Mouse (Mus musculus): ENCODE data around the gene Fbrsl1. TPM values are rescaled to one million over a fixed set of nuclear protein-coding genes. Genes with fewer than 3 reads are reported as not detected.
A peak's percentile ranks its signal among the peaks of the same experiment; 100 is the strongest.

The Fbrsl1 gene
- total RNA-seq, 2 experiments from 2014 or later = 32.9 to 33.2 TPM

DNA sequence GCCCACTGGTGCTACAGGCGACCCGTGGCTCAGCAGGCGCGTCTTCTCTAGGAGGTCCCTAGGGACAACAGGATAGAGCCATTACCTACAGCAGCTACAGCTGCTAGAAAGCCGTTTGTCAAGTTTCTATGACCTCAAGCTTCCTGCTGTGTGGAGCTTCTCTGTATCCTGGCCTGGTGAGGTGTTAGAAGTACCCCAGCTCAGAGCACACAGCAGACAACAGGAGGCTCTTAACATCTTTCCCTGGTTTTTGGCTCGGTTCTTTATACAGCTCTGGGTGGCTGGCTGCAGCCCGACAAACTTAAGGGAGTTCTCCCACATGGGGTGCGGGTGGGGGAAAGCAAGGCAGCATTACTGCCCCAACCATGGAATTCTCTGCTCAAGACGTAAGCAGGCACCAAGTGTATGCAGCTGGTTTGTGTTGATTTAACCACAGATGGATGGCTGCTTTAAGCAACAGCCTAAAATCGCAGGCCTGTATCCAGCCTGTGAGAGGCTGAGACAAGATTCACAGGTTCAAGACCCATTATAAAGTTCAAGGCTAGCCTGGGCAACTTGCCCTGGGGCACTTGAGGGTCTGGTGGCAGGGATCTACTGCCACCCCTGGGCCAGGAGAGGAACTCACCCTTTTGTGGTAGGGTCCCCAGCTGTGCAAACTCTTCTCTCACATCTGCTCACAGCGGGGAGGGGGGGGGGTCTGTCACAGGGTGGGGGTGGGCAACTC, 84.3 kb downstream of the Fbrsl1 start:
- no peak for DNase-seq (ENCODE audit: low spot score)

DNA sequence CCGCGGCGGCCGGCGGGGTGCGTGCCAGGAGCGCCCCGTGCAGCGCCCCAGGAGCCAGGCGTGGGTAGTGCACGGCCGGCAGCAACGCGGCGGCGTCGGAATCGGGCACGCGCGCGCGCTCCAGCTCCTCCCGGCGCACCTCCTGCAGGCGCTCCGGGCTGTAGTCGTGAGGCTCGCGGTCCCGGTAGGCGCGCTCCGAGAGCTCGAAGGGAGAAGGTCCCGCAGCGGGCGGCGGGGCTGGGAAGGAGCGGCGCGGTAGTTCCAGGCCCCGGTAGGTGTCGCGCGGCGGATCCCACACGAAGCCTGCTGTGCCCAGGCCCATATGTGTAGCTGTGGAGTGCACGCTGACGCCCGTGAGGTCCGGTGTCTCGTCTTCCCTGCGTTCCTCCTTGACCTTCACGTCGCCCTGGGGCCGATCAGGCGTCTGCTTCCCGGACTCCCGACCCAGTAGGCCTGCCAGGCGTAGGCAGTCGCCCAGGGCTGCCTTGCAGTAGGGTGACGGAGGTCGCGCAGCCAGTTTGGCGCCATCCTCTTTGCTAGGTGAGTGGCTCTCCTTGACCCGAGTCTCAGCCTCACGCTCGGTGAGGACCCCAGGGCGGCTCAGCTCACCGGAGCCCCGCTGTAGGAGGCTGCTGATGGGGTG, 85.0 kb downstream of the Fbrsl1 start:
- peak; percentile 75 for DNase-seq (ENCODE audit: low spot score)

DNA sequence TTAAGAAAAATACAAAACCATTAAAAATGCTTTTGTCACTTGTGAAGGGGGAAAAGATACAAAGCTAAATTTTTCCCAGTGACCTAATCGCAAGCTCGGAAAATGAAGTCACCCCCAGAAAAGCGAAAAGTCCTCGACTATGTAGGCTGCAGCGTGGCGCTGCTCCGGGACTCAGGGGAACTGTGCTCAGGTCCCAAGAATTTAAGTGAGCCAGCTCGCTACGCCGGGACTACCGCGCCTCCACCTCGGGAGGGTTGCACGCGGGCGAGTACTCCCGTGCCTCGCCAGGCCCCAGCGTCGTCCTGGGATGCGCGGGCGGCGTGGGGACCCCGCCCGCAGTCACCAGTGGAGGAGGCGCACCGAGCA, 85.5 kb downstream of the Fbrsl1 start:
- no peak for DNase-seq (ENCODE audit: low spot score)

DNA sequence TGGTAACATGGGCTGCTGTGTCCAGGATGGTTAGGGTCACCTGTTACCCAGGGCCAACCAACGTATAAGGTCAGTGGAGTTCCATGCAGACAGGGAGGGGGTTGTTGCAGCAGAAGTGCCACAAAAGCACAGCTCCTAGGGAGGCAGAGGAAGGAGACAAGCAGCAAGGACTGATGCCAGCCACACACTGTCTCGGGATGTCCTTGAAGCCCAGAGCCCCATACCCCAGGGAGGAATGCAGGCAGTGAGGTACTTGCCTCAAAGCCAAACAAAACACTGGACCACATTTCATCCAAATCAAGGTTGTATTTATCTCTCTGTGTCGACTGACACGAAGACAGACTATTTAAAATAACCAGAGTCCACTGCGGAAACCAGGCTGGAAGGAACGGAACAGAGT, 86.8 kb downstream of the Fbrsl1 start:
- no peak for DNase-seq (ENCODE audit: low spot score)

DNA sequence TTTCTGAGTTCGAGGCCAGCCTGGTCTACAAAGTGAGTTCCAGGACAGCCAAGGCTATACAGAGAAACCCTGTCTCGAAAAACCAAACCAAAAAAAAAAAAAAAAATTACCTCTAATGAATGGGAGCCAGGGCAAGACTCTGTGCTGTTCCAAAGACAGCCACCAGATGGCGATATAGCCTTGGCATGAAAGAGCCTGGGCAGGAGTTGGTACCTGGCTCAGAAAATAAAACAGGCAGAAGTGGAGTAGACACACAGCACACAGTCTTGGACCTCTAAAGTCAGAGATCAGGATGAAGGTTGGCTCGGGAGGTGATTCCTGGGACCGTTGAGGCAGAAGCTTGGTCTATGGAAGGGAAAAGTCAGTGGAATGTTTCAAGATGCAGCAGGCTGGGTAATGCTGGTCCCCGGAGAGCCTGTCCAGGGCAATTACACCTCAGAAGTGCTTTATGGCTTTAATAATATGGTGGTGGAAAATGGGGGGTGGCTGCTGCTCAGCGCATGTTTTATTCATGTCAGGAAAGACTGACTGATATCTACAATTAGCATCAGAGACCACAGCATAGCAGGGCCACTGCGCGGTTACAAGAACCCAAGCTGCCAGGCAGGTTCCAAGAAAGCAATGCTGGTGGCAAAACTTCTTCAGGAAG, 90.6 kb downstream of the Fbrsl1 start:
- DNase-seq (ENCODE audit: low spot score) = peak; percentile 74

DNA sequence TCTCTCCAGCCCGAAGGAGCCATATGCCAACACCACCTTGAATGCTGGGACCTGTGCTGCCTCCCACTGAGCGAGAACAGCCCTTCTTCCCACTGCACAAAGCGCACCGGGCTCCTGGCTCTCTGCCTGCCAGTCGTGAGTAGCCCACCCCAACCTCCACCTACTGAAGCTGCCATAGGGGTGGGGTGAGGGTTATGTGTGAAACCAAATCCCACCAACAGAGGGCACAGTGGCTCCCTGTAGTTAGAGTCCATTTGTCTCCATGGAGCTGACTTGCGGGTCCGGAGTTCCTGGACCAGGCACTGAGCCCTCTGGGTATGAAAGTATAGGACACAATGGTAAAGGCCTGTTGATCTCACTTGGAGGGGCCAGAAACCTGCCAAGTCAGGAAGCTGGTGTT, 93.6 kb downstream of the Fbrsl1 start:
- DNase-seq (ENCODE audit: low spot score) = no peak

DNA sequence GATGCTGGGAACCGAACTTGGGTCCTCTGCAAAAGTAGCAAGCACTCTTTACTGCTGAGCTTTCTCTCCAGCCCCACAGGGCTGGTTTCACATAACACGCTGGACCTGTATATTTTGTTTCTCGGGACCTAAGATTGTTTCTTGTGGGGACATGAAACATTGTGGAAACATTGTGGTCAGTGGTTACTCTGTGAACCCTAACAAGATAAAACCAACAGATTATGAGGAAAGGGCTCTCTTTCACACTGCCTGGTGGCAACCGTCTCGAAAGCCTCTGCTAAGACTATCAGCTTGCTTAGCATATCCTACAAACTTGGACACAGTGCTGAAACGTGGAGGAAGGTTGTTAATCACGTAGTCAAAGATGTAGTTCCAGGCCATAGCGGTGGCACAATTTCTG, 101.3 kb downstream of the Fbrsl1 start:
- DNase-seq (ENCODE audit: low spot score) = no peak

DNA sequence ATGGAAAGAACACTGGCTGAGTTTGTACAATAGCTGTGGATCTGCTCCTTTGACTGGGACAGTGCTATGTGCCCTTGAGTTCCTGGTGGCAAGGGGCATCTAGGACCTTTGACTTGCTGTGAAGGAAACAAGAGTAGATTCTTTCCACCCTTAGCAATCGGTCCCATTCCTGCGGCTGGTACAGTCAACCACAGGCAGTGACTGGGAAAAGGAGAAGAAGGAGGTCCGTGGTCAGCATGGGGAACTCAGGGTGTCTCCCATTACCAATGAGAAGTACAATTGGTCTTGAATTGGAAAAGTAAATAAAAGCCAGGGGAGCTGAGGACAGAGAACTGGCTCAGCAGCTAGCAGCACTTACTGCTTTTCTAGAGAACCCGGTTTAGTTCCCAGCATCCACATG, 102.8 kb downstream of the Fbrsl1 start:
- no peak for DNase-seq (ENCODE audit: low spot score)

DNA sequence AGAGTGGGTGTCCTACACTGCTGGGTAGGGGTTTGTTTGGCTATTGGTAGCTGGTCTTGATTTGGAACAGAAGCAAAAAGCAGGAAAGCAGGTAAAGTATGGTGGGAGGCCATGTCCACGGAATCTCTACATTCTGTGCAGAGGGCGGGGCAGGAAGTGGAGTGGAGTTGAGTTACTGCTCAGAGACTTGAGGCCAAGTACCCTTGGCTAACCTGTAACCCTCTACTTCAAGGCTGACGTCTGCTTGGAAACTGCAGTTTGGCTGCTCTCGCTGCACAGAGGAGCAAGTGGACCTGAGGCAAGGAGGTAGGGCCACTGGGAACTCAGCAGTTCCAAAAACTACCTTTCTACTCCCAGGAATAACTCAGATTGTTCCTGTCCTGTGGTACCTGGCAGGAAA, 103.8 kb downstream of the Fbrsl1 start, which contains the start of gene Lrcol1:
Gene Lrcol1, plus strand, starts transcription at position 207 of the 400 bp plus-strand sequence.
- DNase-seq (ENCODE audit: low spot score) = no peak

DNA sequence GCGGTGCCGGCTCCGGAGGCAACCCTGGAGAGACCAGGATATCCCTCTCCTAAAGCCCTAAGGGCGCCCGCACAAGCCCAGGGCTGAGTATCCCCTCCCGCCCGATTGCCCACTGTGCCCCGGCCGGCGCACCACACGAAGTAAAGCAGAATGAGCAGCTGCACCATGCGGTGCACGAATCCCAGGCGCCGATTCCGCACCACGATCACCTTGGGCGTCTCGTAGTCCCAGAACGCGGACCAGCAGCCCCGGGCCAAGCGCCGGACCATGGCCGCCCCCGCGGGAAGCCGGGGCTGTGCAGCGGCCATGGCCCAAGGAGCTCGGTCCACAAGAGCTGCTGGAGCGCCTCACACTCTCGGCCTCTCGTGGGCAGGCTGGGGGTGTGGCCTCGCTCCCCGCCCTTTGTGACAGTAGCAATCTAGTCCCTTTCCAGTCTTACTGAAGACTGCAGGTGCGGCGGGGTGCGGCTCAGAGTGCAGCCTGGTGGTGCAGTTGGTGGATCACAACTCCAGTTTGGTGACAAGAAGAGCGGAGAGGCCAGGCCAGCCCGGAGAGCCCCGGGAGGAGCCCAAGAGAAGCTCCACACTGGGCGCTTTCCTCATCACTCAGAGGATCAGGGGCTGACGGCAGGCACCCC, 105.5 kb downstream of the Fbrsl1 start, which contains the start of gene P2rx2:
Gene P2rx2, minus strand, starts transcription at position 565 of the 637 bp plus-strand sequence.
- DNase-seq (ENCODE audit: low spot score) = peak; percentile 4

DNA sequence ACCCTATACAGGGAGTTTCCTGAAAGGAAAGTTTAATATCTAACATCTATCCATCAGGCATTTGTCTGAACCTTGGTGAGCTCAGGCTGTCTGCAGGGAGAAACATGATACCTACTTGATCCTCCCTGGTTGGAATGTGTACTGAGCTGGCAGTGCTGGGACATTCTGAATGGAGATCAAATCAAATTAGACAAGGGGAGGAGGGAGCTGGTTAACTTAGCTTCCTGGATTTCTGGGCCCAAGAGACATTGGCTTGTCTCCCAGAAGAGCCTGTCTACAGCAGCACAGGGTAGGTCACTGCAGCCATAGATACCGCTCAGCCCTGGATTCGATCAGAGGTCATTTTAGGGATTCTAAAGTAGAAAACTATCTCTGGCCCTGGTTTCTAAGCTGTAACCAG, 109.5 kb downstream of the Fbrsl1 start:
- peak; percentile 14 for DNase-seq (ENCODE audit: low spot score)

DNA sequence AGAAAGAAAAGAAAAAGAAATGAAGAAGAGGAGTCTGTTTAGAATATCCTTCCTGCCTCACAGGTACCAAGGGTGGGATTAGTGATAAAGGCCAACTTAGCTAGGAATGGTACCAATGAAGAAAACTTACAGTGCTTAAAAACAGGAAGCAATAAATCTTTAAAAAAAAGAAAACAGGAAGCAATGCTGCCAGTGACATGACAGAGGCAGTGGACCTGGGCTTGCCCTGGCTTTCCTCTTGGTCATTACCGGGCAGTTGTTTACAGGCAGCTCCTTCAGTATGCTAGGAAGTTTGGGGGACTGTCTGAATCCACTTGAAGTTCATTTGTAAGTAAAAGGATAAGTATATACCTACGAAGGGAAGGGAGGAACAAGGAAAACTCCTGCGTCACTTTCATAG, 117.8 kb downstream of the Fbrsl1 start:
- no peak for DNase-seq (ENCODE audit: low spot score)

DNA sequence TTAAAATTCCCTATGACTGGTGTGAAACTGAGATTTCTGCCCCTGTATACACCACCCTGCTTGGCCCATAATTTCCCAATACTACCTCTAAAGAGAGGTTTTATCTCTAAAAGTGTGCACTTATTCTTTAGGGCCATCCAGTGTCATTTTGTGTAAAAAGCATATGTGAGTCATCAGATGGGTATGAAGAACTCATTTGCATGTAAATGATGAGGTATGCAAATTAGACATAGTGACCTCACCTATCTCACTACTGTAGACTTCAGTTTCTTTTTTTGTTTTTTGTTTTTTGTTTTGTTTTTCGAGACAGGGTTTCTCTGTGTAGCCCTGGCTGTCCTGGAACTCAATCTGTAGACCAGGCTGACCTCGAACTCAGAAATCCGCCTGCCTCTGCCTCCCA, 135.2 kb downstream of the Fbrsl1 start:
- DNase-seq (ENCODE audit: low spot score) = no peak

Other genes starting within 250 kb of the Fbrsl1 start
- gene Ankle2, start 217.5 kb downstream of the Fbrsl1 start, total RNA-seq (2021) = 10 to 100 TPM; 29.7 to 30.3 TPM
- gene Pgam5, start 178.6 kb downstream of the Fbrsl1 start, total RNA-seq (2021) = 10 to 100 TPM; 28.2 to 30.2 TPM
- 10 to 100 TPM; 50.2 to 53.2 TPM for gene Pxmp2, start 162.3 kb downstream of the Fbrsl1 start, total RNA-seq (2021)
- 1 to 10 TPM; 1.4 to 1.6 TPM for gene Pole, start 162.2 kb downstream of the Fbrsl1 start, total RNA-seq (2021)
- gene P2rx2, start 105.3 kb downstream of the Fbrsl1 start, total RNA-seq (2021) = not detected
- not detected for gene Lrcol1, start 103.8 kb downstream of the Fbrsl1 start, total RNA-seq (2021)
- gene Galnt9, start 95.9 kb upstream of the Fbrsl1 start, total RNA-seq (2021) = not detected
- 10 to 100 TPM; 14.1 to 15.4 TPM for gene Noc4l, start 204.9 kb upstream of the Fbrsl1 start, total RNA-seq (2021)
- gene Ddx51, start 204.9 kb upstream of the Fbrsl1 start, total RNA-seq (2021) = 1 to 10 TPM; 6.0 to 8.5 TPM

Measured in gastrocnemius, adult 18-20 months (tissue).